Mouse (Mus musculus) lung, postnatal 0 days (tissue): ENCODE data around the gene Dvl2.

Experiments
- CTCF ChIP-seq: IDR thresholded peaks from 2 replicates; pipeline ENCODE4 v1.5.1; 2016; ENCODE audit warnings: antibody characterized with exemption, mild to moderate bottlenecking
- EP300 ChIP-seq: IDR thresholded peaks from 2 replicates; pipeline ENCODE4 v1.6.1; 2016; ENCODE audit warnings: antibody characterized with exemption, mild to moderate bottlenecking, control low read depth

- no peak for TF ChIP-seq CTCF
- TF ChIP-seq EP300, result no peak
Observed at GRCm38 (mm10) chr11:70024151-70024514, 23.7 kb downstream of the Dvl2 start.
